Mouse (Mus musculus) C2C12 (cell line): ENCODE data around the gene Aqp3. TPM values are rescaled to one million over a fixed set of nuclear protein-coding genes. Genes with fewer than 3 reads are reported as not detected.

Experiments used
- H3K27me3 ChIP-seq: one replicate; pipeline ENCODE4 v1.6.1; 2011; ENCODE audit not compliant: control insufficient read depth, insufficient read depth, insufficient read length
- H3K36me3 ChIP-seq: one replicate; pipeline ENCODE4 v1.6.1; 2011; ENCODE audit not compliant: control insufficient read depth, insufficient read depth
- H3K4me3 ChIP-seq: one replicate; pipeline ENCODE4 v1.5.1; 2011; ENCODE audit warnings: mild to moderate bottlenecking, control low read depth; ENCODE audit not compliant: poor library complexity, insufficient read depth, severe bottlenecking
- H3K79me2 ChIP-seq: one replicate; pipeline ENCODE4 v1.6.1; 2011; ENCODE audit not compliant: control insufficient read depth, insufficient read depth
- H3K79me3 ChIP-seq: one replicate; pipeline ENCODE4 v1.6.1; 2011; ENCODE audit warnings: low read depth, control low read depth
- H3ac ChIP-seq: one replicate; pipeline ENCODE3; 2011; ENCODE audit warnings: low read depth; ENCODE audit not compliant: control insufficient read depth, insufficient read length
- CEBPB ChIP-seq: IDR thresholded peaks from one replicate; pipeline ENCODE4 v1.6.1; 2011; ENCODE audit warnings: low read depth, mild to moderate bottlenecking, control low read depth, moderate library complexity
- CTCF ChIP-seq: IDR thresholded peaks from one replicate; pipeline ENCODE4 v1.5.1; 2011; ENCODE audit not compliant: control insufficient read depth, insufficient read depth, insufficient read length
- FOSL1 ChIP-seq: IDR thresholded peaks from one replicate; pipeline ENCODE4 v1.8.0; 2011; ENCODE audit warnings: mild to moderate bottlenecking, low read length; ENCODE audit not compliant: poor library complexity, insufficient read depth, severe bottlenecking
- MAX ChIP-seq: IDR thresholded peaks from one replicate; pipeline ENCODE4 v1.6.1; 2011; ENCODE audit warnings: mild to moderate bottlenecking, control low read depth
- MYOD1 ChIP-seq: IDR thresholded peaks from one replicate; pipeline ENCODE4 v1.6.1; 2011; ENCODE audit warnings: low read depth; ENCODE audit not compliant: control insufficient read depth, insufficient read length
- MYOG ChIP-seq: IDR thresholded peaks from one replicate; pipeline ENCODE4 v1.6.1; 2011; ENCODE audit not compliant: control insufficient read depth, insufficient read length; ENCODE audit errors: extremely low read depth
- USF1 ChIP-seq: IDR thresholded peaks from one replicate; pipeline ENCODE4 v1.6.1; 2011; ENCODE audit warnings: low read depth, mild to moderate bottlenecking, control low read depth, moderate library complexity
- polyA plus RNA-seq: library from polyadenylated mRNA; unstranded; fragments of >200 nt; fragmentation: generic; extraction: Trizol; gene quantifications from one replicate; pipeline ENCODE4 v1.2.1, GENCODE M21; 2012; ENCODE audit warnings: missing spikeins

The Aqp3 gene
- polyA plus RNA-seq, 1 experiment: 0.06 TPM

GRCm38 (mm10) chr4:41071500-41072429 is 26.2 kb downstream of the Aqp3 start:
- TF ChIP-seq MAX: no peak
- H3K27me3 ChIP-seq: peaks cover 3% of the 10 kb centered on the region
- no peaks in the 10 kb centered on the region for H3K79me3 ChIP-seq
- H3ac ChIP-seq: no peak overlapping the region
- H3K36me3 ChIP-seq: no peaks in the 10 kb centered on the region
- no peak overlapping the region for H3K4me3 ChIP-seq
- no peaks in the 10 kb centered on the region for H3K79me2 ChIP-seq

GRCm38 (mm10) chr4:41065196-41065595 is 32.8 kb downstream of the Aqp3 start:
- Histone ChIP-seq H3K27me3 (peaks cover 6% of the 10 kb centered on the region), H3K79me2 (no peaks in the 10 kb centered on the region), H3K36me3 (no peaks in the 10 kb centered on the region), H3K4me3 (no peak overlapping the region), H3ac (no peak overlapping the region), H3K79me3 (no peaks in the 10 kb centered on the region)
- TF ChIP-seq CEBPB: no peak
- TF ChIP-seq CTCF: no peak
- TF ChIP-seq MAX: no peak
- no peak for TF ChIP-seq USF1
- TF ChIP-seq MYOD1: no peak
- no peak for TF ChIP-seq FOSL1
- no peak for TF ChIP-seq MYOG

GRCm38 (mm10) chr4:41063894-41064673 is 33.9 kb downstream of the Aqp3 start:
- H3K36me3 ChIP-seq: no peaks in the 10 kb centered on the region
- no peaks in the 10 kb centered on the region for H3K79me2 ChIP-seq
- peaks cover 6% of the 10 kb centered on the region for H3K27me3 ChIP-seq
- no peaks in the 10 kb centered on the region for H3K79me3 ChIP-seq
- TF ChIP-seq MYOG (no peak), MYOD1 (no peak), FOSL1 (no peak), CTCF (no peak), USF1 (no peak), MAX (no peak), CEBPB (no peak)
- no peak overlapping the region for H3K4me3 ChIP-seq
- H3ac ChIP-seq: no peak overlapping the region

- peaks cover 6% of the 10 kb centered on the region for H3K27me3 ChIP-seq
- H3K79me2 ChIP-seq: no peaks in the 10 kb centered on the region
- H3K79me3 ChIP-seq: no peaks in the 10 kb centered on the region
- TF ChIP-seq FOSL1: no peak
- TF ChIP-seq MYOG: no peak
- TF ChIP-seq MAX: no peak
- no peak for TF ChIP-seq USF1
- no peak for TF ChIP-seq CEBPB
- TF ChIP-seq MYOD1: no peak
- no peak for TF ChIP-seq CTCF
- no peaks in the 10 kb centered on the region for H3K36me3 ChIP-seq
- H3K4me3 ChIP-seq: no peak overlapping the region
- no peak overlapping the region for H3ac ChIP-seq
Observed at GRCm38 (mm10) chr4:41063351-41063750, 34.6 kb downstream of the Aqp3 start.

- Histone ChIP-seq H3K79me2 (no peaks in the 10 kb centered on the region), H3K36me3 (no peaks in the 10 kb centered on the region), H3K27me3 (peaks cover 6% of the 10 kb centered on the region), H3K4me3 (no peak overlapping the region), H3ac (no peak overlapping the region), H3K79me3 (no peaks in the 10 kb centered on the region)
- TF ChIP-seq USF1 (no peak), CEBPB (no peak), MYOD1 (no peak), FOSL1 (no peak), CTCF (no peak), MAX (no peak), MYOG (no peak)
Observed at GRCm38 (mm10) chr4:41057361-41057760, 40.6 kb downstream of the Aqp3 start.
